Mouse (Mus musculus) limb, embryonic 13.5 days (tissue): Measurements from ENCODE around the gene Ofd1. TPM values are rescaled to one million over a fixed set of nuclear protein-coding genes. Genes with fewer than 3 reads are reported as not detected.
A peak's percentile ranks its signal among the peaks of the same experiment; 100 is the strongest.

Source experiments
- ATAC-seq: fragments of 200-750 bp; cut with Nextera tagmentation; 2 replicates; pipeline ENCODE4 v1.8.0; 2017; ENCODE audit warnings: low read depth, moderate number of reproducible peaks, moderate TSS enrichment; ENCODE audit not compliant: low FRiP score
- H3K27ac ChIP-seq: fragments of 300-500 bp; sonication (generic); 2 replicates; pipeline ENCODE4 v1.5.1; 2015; ENCODE audit warnings: inconsistent platforms, mild to moderate bottlenecking, moderate library complexity
- H3K27me3 ChIP-seq: fragments of 300-500 bp; sonication (generic); 2 replicates; pipeline ENCODE4 v1.6.1; 2015; ENCODE audit warnings: mild to moderate bottlenecking, inconsistent platforms
- H3K36me3 ChIP-seq: fragments of 300-500 bp; sonication (generic); 2 replicates; pipeline ENCODE4 v1.6.1; 2015; ENCODE audit warnings: inconsistent platforms, mild to moderate bottlenecking, moderate library complexity
- H3K4me1 ChIP-seq: fragments of 300-500 bp; sonication (generic); 2 replicates; pipeline ENCODE4 v1.6.1; 2015; ENCODE audit warnings: inconsistent platforms
- H3K4me2 ChIP-seq: fragments of 300-500 bp; sonication (generic); replicated peaks from 2 replicates; pipeline ENCODE4 v1.6.1; 2015; ENCODE audit warnings: inconsistent platforms, mild to moderate bottlenecking, moderate library complexity
- H3K4me3 ChIP-seq: fragments of 300-500 bp; sonication (generic); 2 replicates; pipeline ENCODE4 v1.5.1; 2015; ENCODE audit warnings: moderate library complexity, mild to moderate bottlenecking, inconsistent platforms
- H3K9ac ChIP-seq: fragments of 300-500 bp; sonication (generic); 2 replicates; pipeline ENCODE4 v1.6.1; 2015; ENCODE audit warnings: mild to moderate bottlenecking, inconsistent platforms
- H3K9me3 ChIP-seq: fragments of 300-500 bp; sonication (generic); 2 replicates; pipeline ENCODE4 v1.6.1; 2016; ENCODE audit warnings: inconsistent platforms
- WGBS: fragments of 180-500 bp; shearing (Covaris S2); methylation state at CpG from one replicate; pipeline ENCODE4 v1.1.7; 2015; 5-methylcytosine and 5-hydroxymethylcytosine counted together
- polyA plus RNA-seq: library from polyadenylated mRNA; unstranded; fragments of >200 nt; fragmentation: Nextera tagmentation; extraction: Ambion mirVana; gene quantifications from 2 replicates; pipeline ENCODE4 v1.2.1, GENCODE M21; 2015

The Ofd1 gene
- polyA plus RNA-seq, 1 experiment from 2014 or later = 6.8 TPM

DNA sequence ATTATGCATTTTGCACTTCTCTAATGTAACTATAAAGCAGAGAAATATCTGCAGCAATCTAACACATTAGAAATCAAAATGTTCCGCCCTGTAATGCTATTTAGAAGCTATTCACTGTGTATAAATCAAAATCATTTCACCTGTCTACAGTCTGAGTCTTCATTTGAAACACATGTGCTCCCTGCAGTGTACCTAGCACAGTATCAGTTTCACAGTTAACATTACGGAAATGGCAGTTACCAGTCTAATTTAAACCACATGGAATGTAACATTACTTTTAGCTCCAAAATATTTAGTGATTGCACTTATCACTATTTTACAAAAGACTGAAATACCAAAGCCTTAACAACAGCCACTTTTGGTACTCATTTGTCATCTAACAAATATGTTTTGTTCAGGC is 5.7 kb downstream of the Ofd1 start:
- H3K9me3 ChIP-seq = no peaks in the 10 kb centered on the region
- H3K4me3 ChIP-seq = no peak overlapping the region
- H3K27ac ChIP-seq = no peak overlapping the region
- H3K9ac ChIP-seq = no peak overlapping the region
- WGBS = 38% methylated on average over 2 of the region's 2 CpGs
- H3K27me3 ChIP-seq = peaks cover 21% of the 10 kb centered on the region
- 0 out of 2 replicates have a peak, but pooled peaks cover 5% of the 10 kb centered on the region for H3K4me1 ChIP-seq
- H3K36me3 ChIP-seq = no peaks in the 10 kb centered on the region
- ATAC-seq = 0 out of 2 replicates have a peak, but pooled peaks have one; percentile 51
- no peak overlapping the region for H3K4me2 ChIP-seq

DNA sequence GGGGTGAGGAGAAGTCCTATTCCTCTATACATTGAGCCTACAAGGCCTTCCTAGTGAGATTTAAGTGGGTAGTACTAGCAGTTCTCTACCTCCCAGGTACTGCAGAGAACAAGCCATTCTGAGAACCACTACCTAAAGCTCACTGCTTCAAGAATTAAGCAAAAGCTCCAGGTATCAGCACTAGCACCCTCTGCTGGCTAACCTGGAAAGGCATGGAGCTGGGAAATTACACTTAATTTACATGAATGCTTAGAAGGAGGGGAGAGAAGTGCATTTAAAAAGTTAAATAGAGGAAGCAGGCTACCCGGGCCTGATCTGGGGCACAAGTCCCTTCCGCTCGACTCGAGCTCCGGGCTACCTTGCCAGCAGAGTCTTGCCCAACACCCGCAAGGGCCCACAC is 24.3 kb downstream of the Ofd1 start:
- H3K36me3 ChIP-seq = no peaks in the 10 kb centered on the region
- H3K9ac ChIP-seq = no peak overlapping the region
- no peak overlapping the region for H3K4me2 ChIP-seq
- no peak overlapping the region for H3K27ac ChIP-seq
- no peaks in the 10 kb centered on the region for H3K9me3 ChIP-seq
- ATAC-seq = no peak
- H3K4me3 ChIP-seq = no peak overlapping the region
- no peaks in the 10 kb centered on the region for H3K27me3 ChIP-seq
- no peaks in the 10 kb centered on the region for H3K4me1 ChIP-seq
- WGBS = 79% methylated on average over 6 of the region's 6 CpGs

DNA sequence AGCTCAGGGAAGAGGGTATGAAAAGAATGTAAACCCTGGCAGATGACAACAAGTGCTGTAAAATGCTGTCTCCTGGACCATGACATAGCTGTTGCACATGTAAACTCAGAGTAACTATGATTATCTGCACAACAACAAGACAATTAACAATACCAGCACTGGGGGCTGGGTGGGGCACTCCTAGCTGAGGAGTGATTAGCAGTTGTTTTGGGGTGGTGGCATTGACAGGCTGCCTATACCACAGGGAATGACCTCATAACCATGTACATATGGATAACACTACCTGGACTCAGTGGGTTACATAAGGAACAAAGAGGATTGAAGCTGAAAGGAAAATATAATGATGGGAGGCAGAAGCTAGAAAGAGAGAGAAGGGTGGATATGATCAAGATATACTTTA is 32.6 kb downstream of the Ofd1 start:
- Histone ChIP-seq H3K27ac (no peak overlapping the region), H3K27me3 (peaks cover 24% of the 10 kb centered on the region; the same call in 1 of the 2 replicates), H3K4me3 (no peak overlapping the region), H3K9ac (no peak overlapping the region), H3K4me1 (no peaks in the 10 kb centered on the region), H3K36me3 (peaks cover 23% of the 10 kb centered on the region), H3K4me2 (no peak overlapping the region), H3K9me3 (no peaks in the 10 kb centered on the region)
- ATAC-seq = no peak

DNA sequence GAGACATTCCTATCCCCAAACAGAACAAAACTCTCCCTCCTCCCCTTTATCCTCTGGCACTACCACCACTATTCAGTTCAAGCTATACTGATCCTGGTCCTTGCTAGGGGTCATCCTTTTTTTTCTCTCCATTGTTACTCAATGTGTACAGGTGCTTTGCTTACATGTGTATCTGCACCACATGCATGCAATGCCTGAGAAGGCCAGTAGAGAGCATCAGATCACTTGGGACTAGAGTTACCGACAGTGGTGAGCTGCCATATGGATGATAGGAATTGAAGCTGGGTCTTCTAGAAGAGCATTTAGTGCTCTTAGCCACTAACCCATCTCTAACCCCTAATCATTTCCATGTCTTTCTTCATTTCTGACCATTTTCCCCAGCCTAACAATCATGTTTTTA is 46.8 kb downstream of the Ofd1 start:
- peaks cover 23% of the 10 kb centered on the region; the same call in 1 of the 2 replicates for H3K27me3 ChIP-seq
- no peaks in the 10 kb centered on the region for H3K4me1 ChIP-seq
- H3K36me3 ChIP-seq = peaks cover 7% of the 10 kb centered on the region
- H3K9me3 ChIP-seq = no peaks in the 10 kb centered on the region
- no peak for ATAC-seq
- H3K9ac ChIP-seq = no peak overlapping the region
- H3K4me3 ChIP-seq = no peak overlapping the region
- WGBS = 84% methylated on average over 1 of the region's 1 CpGs
- no peak overlapping the region for H3K4me2 ChIP-seq
- H3K27ac ChIP-seq = no peak overlapping the region

DNA sequence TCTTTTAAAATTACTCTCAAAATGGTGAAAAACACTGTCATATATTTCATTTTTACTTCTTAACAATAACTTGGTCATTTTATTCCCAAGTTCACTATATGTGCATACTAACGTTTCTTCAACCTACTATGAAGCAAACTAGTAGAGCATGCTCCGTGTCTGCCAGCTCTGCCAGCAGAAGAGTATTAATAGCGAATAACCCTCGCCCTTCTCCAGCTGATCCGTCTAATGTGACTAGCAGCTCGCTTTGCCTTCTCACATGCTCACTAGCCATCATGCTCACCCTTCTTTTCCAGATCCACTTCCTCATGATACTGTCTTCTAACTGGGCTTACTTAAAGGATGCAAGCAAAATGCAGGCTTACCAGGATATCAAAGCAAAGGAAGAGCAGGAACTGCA is 53.8 kb downstream of the Ofd1 start:
- Histone ChIP-seq H3K4me3 (no peak overlapping the region), H3K4me2 (no peak overlapping the region), H3K9me3 (no peaks in the 10 kb centered on the region), H3K36me3 (no peaks in the 10 kb centered on the region), H3K27me3 (peaks cover 22% of the 10 kb centered on the region; the same call in 1 of the 2 replicates), H3K4me1 (no peaks in the 10 kb centered on the region), H3K27ac (no peak overlapping the region), H3K9ac (no peak overlapping the region)
- 87% methylated on average over 6 of the region's 6 CpGs for WGBS
- ATAC-seq = no peak

DNA sequence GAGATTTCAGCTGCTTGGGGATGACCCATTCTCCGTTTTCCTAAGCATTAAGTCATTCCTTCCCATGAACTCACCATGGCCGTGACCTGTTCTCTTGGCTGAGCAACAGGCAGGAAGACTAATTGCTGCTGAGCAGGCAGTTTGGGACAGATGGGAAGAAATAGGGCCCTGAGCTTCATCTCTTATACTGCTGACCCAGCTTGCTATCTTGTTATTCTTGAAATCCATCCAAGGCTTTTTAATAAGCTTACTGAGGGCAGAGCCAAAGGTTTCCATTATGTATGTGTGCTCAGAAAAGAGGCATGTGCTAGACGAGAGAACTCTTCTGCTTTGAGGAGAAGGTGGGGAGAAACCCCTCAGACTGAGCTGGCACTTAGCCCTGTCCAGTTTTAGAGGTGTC is 55.6 kb downstream of the Ofd1 start:
- Histone ChIP-seq H3K9ac (no peak overlapping the region), H3K4me3 (no peak overlapping the region), H3K9me3 (no peaks in the 10 kb centered on the region), H3K27me3 (peaks cover 25% of the 10 kb centered on the region; the same call in 1 of the 2 replicates), H3K4me2 (no peak overlapping the region), H3K27ac (no peak overlapping the region), H3K4me1 (no peaks in the 10 kb centered on the region), H3K36me3 (no peaks in the 10 kb centered on the region)
- WGBS = 65% methylated on average over 3 of the region's 3 CpGs
- ATAC-seq = peak; percentile 32; the same call in 1 of the 2 replicates

DNA sequence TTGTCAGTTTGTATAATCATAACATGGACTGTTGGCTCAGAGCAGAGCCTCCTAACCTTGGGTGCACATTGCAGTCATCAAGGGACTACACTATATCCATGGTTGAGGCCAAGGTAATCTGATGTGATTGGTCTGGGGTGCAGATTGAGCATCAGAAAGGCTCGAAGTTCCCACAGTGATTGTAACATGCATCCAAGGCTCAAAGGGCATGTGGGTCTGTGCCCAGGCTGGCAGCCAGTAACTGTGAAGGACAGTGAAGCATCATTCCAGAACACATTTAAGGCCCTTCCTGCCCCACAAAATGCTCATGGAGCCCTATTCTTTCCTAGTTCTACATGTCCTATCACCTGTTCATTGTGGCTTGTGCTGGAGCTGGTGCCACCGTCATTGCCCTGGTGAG is 56.9 kb downstream of the Ofd1 start:
- 94% methylated on average over 2 of the region's 2 CpGs for WGBS
- no peaks in the 10 kb centered on the region for H3K4me1 ChIP-seq
- no peaks in the 10 kb centered on the region for H3K9me3 ChIP-seq
- no peak overlapping the region for H3K4me2 ChIP-seq
- H3K36me3 ChIP-seq = no peaks in the 10 kb centered on the region
- H3K9ac ChIP-seq = no peak overlapping the region
- H3K4me3 ChIP-seq = no peak overlapping the region
- ATAC-seq = no peak
- no peak overlapping the region for H3K27ac ChIP-seq
- peaks cover 29% of the 10 kb centered on the region; the same call in 1 of the 2 replicates for H3K27me3 ChIP-seq

DNA sequence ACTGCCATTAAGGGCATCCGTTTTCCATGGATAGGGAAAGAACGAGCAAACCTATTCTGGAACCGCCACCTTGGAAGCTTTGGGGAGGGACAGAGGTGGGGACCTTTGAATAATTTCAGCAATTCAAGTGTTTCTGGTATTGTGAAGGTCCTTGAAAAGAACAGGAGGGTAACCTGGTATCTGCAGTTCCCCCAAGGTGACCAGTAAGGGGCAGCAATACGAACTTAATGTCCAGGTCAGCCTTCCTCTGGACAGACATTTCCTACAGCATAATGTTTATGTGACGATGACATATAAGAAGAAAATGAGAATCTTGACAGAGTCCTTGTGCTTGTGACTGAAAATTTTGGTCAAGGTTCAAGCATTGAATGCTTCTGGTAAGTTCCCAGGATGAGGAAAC is 61.9 kb downstream of the Ofd1 start:
- WGBS = 86% methylated on average over 5 of the region's 5 CpGs
- no peak overlapping the region for H3K9ac ChIP-seq
- no peak overlapping the region for H3K4me2 ChIP-seq
- peaks cover 38% of the 10 kb centered on the region; the same call in 1 of the 2 replicates for H3K27me3 ChIP-seq
- H3K4me1 ChIP-seq = no peaks in the 10 kb centered on the region
- ATAC-seq = no peak
- H3K4me3 ChIP-seq = no peak overlapping the region
- no peaks in the 10 kb centered on the region for H3K9me3 ChIP-seq
- H3K36me3 ChIP-seq = no peaks in the 10 kb centered on the region
- H3K27ac ChIP-seq = no peak overlapping the region

DNA sequence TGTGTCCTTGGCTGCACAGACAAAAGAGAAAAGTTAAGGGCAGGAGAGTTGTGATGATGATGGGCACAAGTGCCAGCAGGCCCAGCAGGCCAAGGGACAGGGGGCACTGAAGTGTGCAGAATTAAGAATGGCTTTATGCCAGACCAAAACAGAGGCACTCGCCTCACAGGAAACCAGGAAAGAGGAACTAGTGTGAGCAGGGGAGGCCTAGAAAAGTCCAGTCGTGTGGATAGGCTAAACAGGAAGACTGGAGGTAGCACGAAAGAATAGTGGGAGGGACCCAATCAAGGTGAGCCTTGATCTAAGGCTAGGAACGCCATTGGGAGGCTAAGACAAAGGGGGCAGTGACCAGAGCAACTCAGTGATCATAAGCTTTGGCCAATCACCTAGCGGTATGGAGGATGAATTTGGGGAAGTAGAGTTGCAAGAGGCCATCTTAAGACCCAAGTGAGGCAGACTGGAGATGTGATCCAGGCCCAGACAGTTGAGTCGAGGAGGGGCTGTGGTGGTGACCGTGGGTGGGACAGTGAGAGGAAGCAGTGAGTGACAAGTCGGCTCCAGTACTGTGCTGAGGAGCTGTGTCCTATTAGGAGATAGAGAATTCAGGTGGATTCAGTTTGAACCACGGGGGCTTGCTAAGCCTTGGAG is 63.7 kb downstream of the Ofd1 start:
- Histone ChIP-seq H3K36me3 (no peaks in the 10 kb centered on the region), H3K4me2 (no peak overlapping the region), H3K9ac (no peak overlapping the region), H3K4me3 (no peak overlapping the region), H3K4me1 (no peaks in the 10 kb centered on the region), H3K27ac (no peak overlapping the region), H3K27me3 (peaks cover 47% of the 10 kb centered on the region; the same call in 1 of the 2 replicates), H3K9me3 (no peaks in the 10 kb centered on the region)
- ATAC-seq = no peak
- WGBS = 73% methylated on average over 9 of the region's 9 CpGs

DNA sequence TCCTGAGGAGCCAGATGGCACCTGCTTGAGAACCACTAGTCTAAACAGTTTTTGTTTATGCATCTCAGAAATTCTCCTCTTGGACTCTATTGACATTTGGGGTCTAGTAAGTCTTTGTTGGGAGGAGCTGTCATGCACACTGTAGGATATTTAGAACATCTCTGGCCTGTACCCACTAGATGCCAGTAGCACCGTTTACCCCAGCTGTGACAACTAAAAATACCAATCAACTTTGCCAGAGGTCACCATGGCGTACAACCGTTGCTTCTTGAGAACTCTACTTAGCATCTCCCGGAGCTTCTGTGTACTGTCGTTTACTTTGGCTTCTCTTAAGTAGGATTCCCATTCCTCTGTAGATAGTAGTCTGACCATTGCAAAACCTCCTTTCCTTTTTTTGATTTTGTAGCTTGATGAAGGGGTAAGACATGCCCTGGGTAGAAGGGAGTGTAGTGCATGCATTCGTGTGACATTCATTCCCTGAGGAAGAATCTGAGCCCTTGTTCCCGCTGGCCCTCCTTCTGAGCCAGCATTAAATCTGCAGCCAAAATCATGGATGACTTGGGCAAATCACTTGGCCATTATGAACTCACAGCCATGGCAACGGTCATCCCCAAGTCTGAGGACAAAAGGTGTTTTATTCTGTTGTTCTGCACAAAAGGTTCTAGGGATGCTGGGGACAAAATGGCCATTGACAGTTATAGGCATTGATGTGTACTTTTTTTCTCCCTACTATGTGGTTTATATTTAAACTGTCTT is 74.9 kb downstream of the Ofd1 start:
- no peak for ATAC-seq
- no peak overlapping the region for H3K9ac ChIP-seq
- no peak overlapping the region for H3K4me2 ChIP-seq
- H3K4me3 ChIP-seq = no peak overlapping the region
- peaks cover 45% of the 10 kb centered on the region; the same call in 1 of the 2 replicates for H3K27me3 ChIP-seq
- no peaks in the 10 kb centered on the region for H3K9me3 ChIP-seq
- H3K4me1 ChIP-seq = no peaks in the 10 kb centered on the region
- 83% methylated on average over 8 of the region's 8 CpGs for WGBS
- no peaks in the 10 kb centered on the region for H3K36me3 ChIP-seq
- no peak overlapping the region for H3K27ac ChIP-seq

DNA sequence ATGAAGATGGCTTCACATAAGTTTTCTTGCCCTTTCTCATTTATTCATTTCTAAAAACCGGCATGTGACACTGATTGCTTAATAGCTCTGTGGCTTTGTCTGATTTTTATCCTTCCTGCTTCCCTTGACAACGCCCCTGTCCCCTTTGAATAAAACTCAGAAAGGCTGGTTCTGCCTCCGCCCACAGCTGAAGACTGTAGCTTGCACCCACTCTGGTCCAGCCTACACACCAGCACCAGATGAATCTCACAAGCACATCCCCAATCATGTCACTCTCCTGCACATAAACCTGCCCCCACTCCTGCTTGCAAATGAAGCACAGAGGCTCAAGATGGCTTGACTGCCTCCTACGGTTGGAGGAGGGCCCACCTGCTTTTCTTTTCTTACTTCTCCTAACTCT is 80.0 kb downstream of the Ofd1 start:
- H3K9me3 ChIP-seq = no peaks in the 10 kb centered on the region
- ATAC-seq = no peak
- WGBS = 83% methylated on average over 4 of the region's 4 CpGs
- no peaks in the 10 kb centered on the region for H3K36me3 ChIP-seq
- no peak overlapping the region for H3K27ac ChIP-seq
- no peak overlapping the region for H3K4me3 ChIP-seq
- no peak overlapping the region for H3K4me2 ChIP-seq
- H3K4me1 ChIP-seq = no peaks in the 10 kb centered on the region
- no peak overlapping the region for H3K9ac ChIP-seq
- H3K27me3 ChIP-seq = peaks cover 43% of the 10 kb centered on the region; the same call in 1 of the 2 replicates

DNA sequence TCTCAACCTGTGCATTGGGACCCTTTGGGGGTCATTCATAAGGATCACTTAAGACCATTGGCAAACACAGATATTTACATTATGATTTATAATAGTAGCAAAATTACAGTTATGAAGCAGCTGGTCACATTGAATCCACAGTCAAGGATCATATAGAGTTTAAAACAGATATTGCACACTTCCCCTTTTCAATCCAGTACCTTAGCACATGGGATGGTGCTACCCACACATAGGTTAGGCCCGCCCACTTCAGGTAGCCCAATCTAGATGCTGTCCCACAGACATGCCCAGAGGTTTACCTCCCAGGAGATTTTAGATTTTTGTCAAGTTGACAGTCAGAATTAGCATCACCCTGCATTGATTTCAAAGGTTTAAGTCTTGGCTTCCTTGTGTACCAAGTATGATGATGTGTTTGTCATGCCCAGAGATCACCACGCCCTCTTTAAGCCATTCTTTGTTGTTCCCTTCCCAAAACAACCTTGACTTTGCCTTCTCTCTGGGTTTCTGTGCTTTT is 80.5 kb downstream of the Ofd1 start:
- Histone ChIP-seq H3K4me3 (no peak overlapping the region), H3K27ac (no peak overlapping the region), H3K4me1 (no peaks in the 10 kb centered on the region), H3K4me2 (no peak overlapping the region), H3K27me3 (peaks cover 43% of the 10 kb centered on the region; the same call in 1 of the 2 replicates), H3K9ac (no peak overlapping the region), H3K36me3 (no peaks in the 10 kb centered on the region), H3K9me3 (no peaks in the 10 kb centered on the region)
- WGBS = 73% methylated on average over 2 of the region's 2 CpGs
- no peak for ATAC-seq
